Mouse (Mus musculus) lung, postnatal 0 days (tissue): Measurements from ENCODE around the gene Osbpl7. TPM values are rescaled to one million over a fixed set of nuclear protein-coding genes. Genes with fewer than 3 reads are reported as not detected.

Experiments
- ATAC-seq: fragments of 200-750 bp; cut with Nextera tagmentation; 2 replicates; pipeline ENCODE4 v1.8.0; 2017; ENCODE audit warnings: moderate library complexity
- DNase-seq: peaks from one replicate; pipeline ENCODE4 v3.0.0-alpha.2; 2016; ENCODE audit warnings: low spot score
- H3K27ac ChIP-seq: fragments of 300-500 bp; sonication (generic); 2 replicates; pipeline ENCODE4 v1.5.1; 2014; ENCODE audit warnings: antibody characterized with exemption, mild to moderate bottlenecking, low read length, mixed read lengths
- H3K27me3 ChIP-seq: fragments of 300-500 bp; sonication (generic); replicated peaks from 2 replicates; pipeline ENCODE4 v1.6.1; 2014; ENCODE audit warnings: low read length, mixed read lengths; ENCODE audit not compliant: insufficient read depth
- H3K36me3 ChIP-seq: fragments of 300-500 bp; sonication (generic); 2 replicates; pipeline ENCODE4 v1.6.1; 2014; ENCODE audit warnings: low read length, mixed read lengths; ENCODE audit not compliant: insufficient read depth
- H3K4me1 ChIP-seq: fragments of 300-500 bp; sonication (generic); 2 replicates; pipeline ENCODE4 v1.6.1; 2014; ENCODE audit warnings: antibody characterized with exemption, low read depth, low read length, mixed read lengths; ENCODE audit not compliant: insufficient read depth
- H3K4me2 ChIP-seq: fragments of 300-500 bp; sonication (generic); replicated peaks from 2 replicates; pipeline ENCODE4 v1.6.1; 2014; ENCODE audit warnings: low read depth, mild to moderate bottlenecking, low read length, moderate library complexity, mixed read lengths
- H3K4me3 ChIP-seq: fragments of 300-500 bp; sonication (generic); 2 replicates; pipeline ENCODE4 v1.5.1; 2014; ENCODE audit warnings: low read depth, low read length
- H3K9ac ChIP-seq: fragments of 300-500 bp; sonication (generic); replicated peaks from 2 replicates; pipeline ENCODE4 v1.6.1; 2014; ENCODE audit warnings: low read depth, mild to moderate bottlenecking
- H3K9me3 ChIP-seq: fragments of 300-500 bp; sonication (generic); 2 replicates; pipeline ENCODE4 v1.6.1; 2016; ENCODE audit warnings: low read length, mixed read lengths
- CTCF ChIP-seq: IDR thresholded peaks from 2 replicates; pipeline ENCODE4 v1.5.1; 2016; ENCODE audit warnings: antibody characterized with exemption, mild to moderate bottlenecking
- EP300 ChIP-seq: IDR thresholded peaks from 2 replicates; pipeline ENCODE4 v1.6.1; 2016; ENCODE audit warnings: antibody characterized with exemption, mild to moderate bottlenecking, control low read depth
- WGBS: fragments of 180-500 bp; shearing (Covaris S2); extraction: QIAGEN DNeasy Blood & Tissue Kit; methylation state at CpG from one replicate; pipeline ENCODE4 v1.1.7; 2014; 5-methylcytosine and 5-hydroxymethylcytosine counted together
- polyA plus RNA-seq: library from polyadenylated mRNA; unstranded; fragments of >200 nt; fragmentation: Nextera tagmentation; extraction: Ambion mirVana; gene quantifications from 2 replicates; pipeline ENCODE4 v1.2.1, GENCODE M21; 2015

Gene Osbpl7
- polyA plus RNA-seq, result 11.4 and 11.9 TPM in 2 replicates

DNA sequence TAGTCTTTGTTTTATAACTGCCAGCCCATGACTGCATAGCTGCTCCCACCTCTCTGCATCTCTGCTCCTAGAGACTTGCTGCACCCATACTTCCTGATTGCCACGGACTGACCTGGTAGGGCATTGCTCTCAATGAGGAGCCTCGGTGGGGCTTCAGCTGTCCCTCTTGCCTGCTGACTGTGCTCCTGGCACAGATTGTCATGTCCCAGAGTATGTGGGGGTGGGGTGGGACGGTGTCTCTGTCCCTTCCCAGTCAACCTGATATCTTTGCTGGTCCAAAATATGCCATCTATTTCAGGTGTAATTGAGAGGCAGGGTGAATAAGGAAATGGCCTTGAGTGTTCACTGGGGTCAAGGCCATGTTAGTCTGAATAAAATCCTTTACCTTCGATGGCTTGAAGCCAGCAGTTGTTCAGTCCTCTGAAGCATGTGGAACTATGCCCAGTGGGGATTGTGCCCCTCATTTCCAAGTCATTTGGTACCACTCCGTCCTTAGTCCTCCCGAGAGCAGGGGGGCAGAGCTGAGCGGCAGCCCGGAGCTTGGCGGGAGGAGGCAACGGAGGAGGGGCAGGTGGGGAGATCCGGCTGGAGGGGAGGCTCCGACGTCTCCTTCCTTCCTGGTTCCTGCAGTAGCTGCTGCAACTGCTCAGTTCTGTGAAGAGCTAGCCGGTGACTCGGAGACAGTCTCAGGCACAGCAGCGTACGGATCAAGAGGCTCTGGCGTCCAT, at the start of gene Osbpl7:
Gene Osbpl7 (plus strand): TSS at position 413 of the 728 bp plus-strand sequence.
- peak; percentile 89 for DNase-seq
- Histone ChIP-seq H3K27ac (peak within 1 kb of the TSS; percentile 34), H3K9ac (peak within 1 kb of the TSS; percentile 60), H3K9me3 (no peaks in the 10 kb centered on the region), H3K27me3 (no peaks in the 10 kb centered on the region), H3K4me3 (peak within 1 kb of the TSS; percentile 48), H3K4me1 (peaks cover 10% of the 10 kb centered on the region; the same call in 1 of the 2 replicates), H3K4me2 (peak within 1 kb of the TSS; percentile 83), H3K36me3 (peaks cover 17% of the 10 kb centered on the region; the same call in 1 of the 2 replicates)
- 3% methylated on average over 18 of the region's 18 CpGs for WGBS
- peak; percentile 58 for TF ChIP-seq CTCF
- no peak for TF ChIP-seq EP300
- peak; percentile 75 for ATAC-seq

GRCm38 (mm10) chr11:97003170-97003569, 47.3 kb upstream of the Osbpl7 start:
- no peaks in the 10 kb centered on the region for H3K9me3 ChIP-seq
- WGBS, result 26% methylated on average over 5 of the region's 5 CpGs

DNA sequence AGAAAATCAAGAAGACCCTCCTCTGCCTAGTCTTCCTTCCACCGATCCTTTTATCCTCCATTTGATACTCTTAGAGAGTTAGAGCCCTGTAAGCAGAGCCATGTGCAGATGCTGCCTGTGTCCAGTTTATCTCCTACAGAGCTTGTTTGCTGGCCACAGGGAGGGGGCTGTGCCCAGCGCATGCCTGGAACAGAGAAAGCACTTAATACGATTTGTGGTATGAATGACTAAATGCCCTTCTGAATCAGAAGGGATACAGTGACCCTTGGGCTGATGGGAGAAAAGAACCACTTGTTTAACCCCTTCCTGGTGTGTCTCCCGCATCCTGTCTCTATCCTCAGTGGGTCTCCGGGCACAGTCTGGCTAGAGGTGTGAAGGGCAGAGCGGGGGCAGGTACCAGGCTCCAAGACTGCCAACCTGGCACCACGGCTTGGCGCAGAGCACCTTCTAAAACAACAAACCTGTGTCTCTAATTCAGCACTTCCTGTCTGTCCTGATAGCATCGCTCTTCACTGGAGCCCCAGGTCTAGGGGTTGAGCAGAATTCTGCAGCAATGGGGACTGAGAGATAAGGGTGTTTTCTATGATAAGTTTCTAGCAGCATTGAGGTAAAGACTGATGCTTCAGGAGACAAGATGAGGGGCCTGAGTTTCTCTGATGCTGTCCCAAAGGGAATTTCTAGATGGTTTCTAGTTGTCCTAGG, 43.2 kb upstream of the Osbpl7 start:
- 50% methylated on average over 9 of the region's 9 CpGs for WGBS
- Histone ChIP-seq H3K9ac (no peak overlapping the region), H3K36me3 (no peaks in the 10 kb centered on the region), H3K4me2 (no peak overlapping the region), H3K27me3 (no peaks in the 10 kb centered on the region), H3K27ac (no peak overlapping the region), H3K4me1 (no peaks in the 10 kb centered on the region), H3K4me3 (no peak overlapping the region), H3K9me3 (no peaks in the 10 kb centered on the region)
- ATAC-seq, result no peak
- DNase-seq, result no peak
- TF ChIP-seq EP300, result no peak
- no peak for TF ChIP-seq CTCF

More at GRCm38 (mm10) chr11:97003170-97003569, 47.3 kb upstream of the Osbpl7 start:
- H3K4me2 ChIP-seq, result no peak overlapping the region
- H3K9ac ChIP-seq, result no peak overlapping the region
- H3K4me1 ChIP-seq, result no peaks in the 10 kb centered on the region
- no peaks in the 10 kb centered on the region for H3K36me3 ChIP-seq
- no peak overlapping the region for H3K4me3 ChIP-seq
- H3K27me3 ChIP-seq, result no peaks in the 10 kb centered on the region
- no peak for DNase-seq
- no peak for ATAC-seq
- no peak for TF ChIP-seq EP300
- no peak for TF ChIP-seq CTCF
- no peak overlapping the region for H3K27ac ChIP-seq

DNA sequence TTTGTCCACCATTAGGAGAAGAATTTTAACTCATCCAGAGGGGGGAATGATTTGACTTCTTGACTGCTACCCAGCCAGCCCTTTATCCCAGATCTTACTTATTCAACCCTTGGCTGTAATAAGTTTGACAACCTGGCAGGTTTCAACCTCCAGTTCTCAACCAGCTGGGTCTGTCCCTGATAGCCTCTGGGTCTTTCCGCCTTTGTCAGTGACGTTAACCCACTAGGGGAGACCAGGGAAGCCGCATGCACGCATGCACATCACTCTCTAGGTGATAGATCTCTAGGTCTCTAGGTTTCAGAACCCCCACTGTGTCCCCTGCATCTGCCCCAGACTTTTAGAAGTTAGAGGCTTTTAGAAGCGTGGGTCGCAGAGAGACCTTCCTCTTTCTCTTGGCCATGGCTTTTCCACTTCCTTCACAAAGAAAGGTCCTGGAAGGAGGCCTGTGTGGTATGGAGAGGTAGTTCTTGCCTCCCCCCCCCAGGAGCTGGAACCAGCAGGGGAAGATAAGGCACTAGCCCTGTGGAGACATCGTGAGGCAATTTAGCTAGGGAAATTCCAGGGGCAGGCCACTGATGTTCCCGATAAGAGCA, 41.1 kb upstream of the Osbpl7 start:
- no peak overlapping the region for H3K4me3 ChIP-seq
- no peak overlapping the region for H3K9ac ChIP-seq
- H3K27me3 ChIP-seq, result no peaks in the 10 kb centered on the region
- ATAC-seq (no peak), DNase-seq (no peak)
- no peak overlapping the region for H3K27ac ChIP-seq
- no peaks in the 10 kb centered on the region for H3K4me1 ChIP-seq
- no peak overlapping the region for H3K4me2 ChIP-seq
- 48% methylated on average over 8 of the region's 8 CpGs for WGBS
- no peaks in the 10 kb centered on the region for H3K9me3 ChIP-seq
- no peaks in the 10 kb centered on the region for H3K36me3 ChIP-seq
- no peak for TF ChIP-seq EP300
- TF ChIP-seq CTCF, result no peak

- TF ChIP-seq CTCF, result no peak
- Histone ChIP-seq H3K27ac (no peak within 1 kb of the TSS), H3K27me3 (peaks cover 16% of the 10 kb centered on the region), H3K9ac (no peak within 1 kb of the TSS), H3K4me3 (no peak within 1 kb of the TSS), H3K36me3 (no peaks in the 10 kb centered on the region), H3K4me2 (no peak within 1 kb of the TSS), H3K4me1 (no peaks in the 10 kb centered on the region), H3K9me3 (no peaks in the 10 kb centered on the region)
- WGBS, result 21% methylated on average over 8 of the region's 8 CpGs
- ATAC-seq (peak; percentile 62), DNase-seq (peak; percentile 28)
Observed at GRCm38 (mm10) chr11:97013121-97013670, 37.2 kb upstream of the Osbpl7 start, which contains the start of gene Sp6. TSS of gene Sp6 (plus strand) at chr11:97013394.
